In the genomic region with DNA sequence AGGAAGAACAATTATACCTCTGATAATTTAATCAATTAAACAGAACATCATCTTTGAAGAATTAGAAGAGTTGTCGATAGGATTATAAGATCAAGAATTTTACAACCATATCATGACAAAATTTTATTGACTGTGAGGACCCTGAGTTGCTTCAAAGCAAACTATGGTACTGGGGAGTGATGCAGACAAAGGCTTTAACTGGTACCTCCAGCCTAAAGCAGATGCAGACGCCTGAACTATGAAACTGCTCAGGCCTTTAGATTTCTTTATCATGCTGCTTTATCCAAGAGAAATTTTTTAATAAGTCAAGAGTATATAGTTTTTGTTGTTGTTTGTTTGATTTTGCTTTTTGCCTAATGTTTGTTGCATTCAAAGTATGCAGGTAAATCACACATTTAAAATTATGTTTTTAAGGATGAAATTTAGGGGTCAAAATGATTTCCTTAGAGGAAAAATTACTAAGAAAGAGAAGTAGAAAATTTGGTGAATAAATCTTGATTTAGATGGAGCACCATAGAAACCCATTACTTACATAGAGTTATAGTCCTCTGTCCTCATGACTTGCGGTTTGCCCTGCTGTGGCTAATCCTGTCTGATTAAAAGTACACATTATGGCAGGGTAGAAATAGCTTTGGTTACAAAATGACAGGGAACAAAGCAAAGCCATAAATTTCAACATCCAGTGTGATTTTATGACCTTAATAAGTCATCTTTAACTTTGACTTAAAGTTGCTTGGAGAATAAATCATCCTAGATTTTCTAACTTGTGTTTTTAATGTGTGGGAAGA, we compare ENCODE assay signal across 11 mouse cellular contexts.
"Had no signal": no experiment of that assay in that cellular context is flagged by ENCODE, and none has a peak within 500 bp of the region (broad histone marks: within the 10 kb centered on the region; RNA-seq: fewer than 3 reads in every experiment).

No protein-coding gene starts in this region.

- H3K9me3 ChIP-seq: megakaryocyte, embryonic 14.5 days; midbrain, embryonic 12.5 days; neural tube, embryonic 12.5 days; stomach, embryonic 15.5 days had no signal

- H3K27ac ChIP-seq: macrophage; midbrain, embryonic 12.5 days; neural tube, embryonic 12.5 days; stomach, embryonic 15.5 days; stomach, postnatal 0 days had no signal

- H3K4me1 ChIP-seq: megakaryocyte, embryonic 14.5 days; midbrain, embryonic 12.5 days; neural tube, embryonic 12.5 days; stomach, embryonic 15.5 days had no signal

- H3K4me3 ChIP-seq: megakaryocyte, embryonic 14.5 days; midbrain, embryonic 12.5 days; neural tube, embryonic 12.5 days; stomach, embryonic 15.5 days had no signal

- DNase-seq: lung, postnatal 14 days; thymus, adult 2 months; thymus, postnatal 25 days had no signal

- H3K27me3 ChIP-seq: megakaryocyte, embryonic 14.5 days; midbrain, embryonic 12.5 days; neural tube, embryonic 12.5 days; stomach, embryonic 15.5 days had no signal

- H3K4me2 ChIP-seq: lung, embryonic 14.5 days; midbrain, embryonic 12.5 days; neural tube, embryonic 12.5 days; stomach, embryonic 15.5 days had no signal

- H3K9ac ChIP-seq: lung, embryonic 14.5 days; midbrain, embryonic 12.5 days; neural tube, embryonic 12.5 days; stomach, embryonic 15.5 days had no signal

- H3K36me3 ChIP-seq: midbrain, embryonic 12.5 days; neural tube, embryonic 12.5 days; stomach, embryonic 15.5 days had no signal

- ATAC-seq: midbrain, embryonic 16.5 days had no signal
